Mouse (Mus musculus) right cerebral cortex, postnatal 10 days (tissue): ENCODE results near the gene Magi1.

ENCODE experiments used
- DNase-seq, 2 experiments: peaks; one replicate each; pipeline ENCODE4 v3.0.0; 2021; ENCODE audit warnings: low spot score in 2 of 2

Magi1 gene

DNA sequence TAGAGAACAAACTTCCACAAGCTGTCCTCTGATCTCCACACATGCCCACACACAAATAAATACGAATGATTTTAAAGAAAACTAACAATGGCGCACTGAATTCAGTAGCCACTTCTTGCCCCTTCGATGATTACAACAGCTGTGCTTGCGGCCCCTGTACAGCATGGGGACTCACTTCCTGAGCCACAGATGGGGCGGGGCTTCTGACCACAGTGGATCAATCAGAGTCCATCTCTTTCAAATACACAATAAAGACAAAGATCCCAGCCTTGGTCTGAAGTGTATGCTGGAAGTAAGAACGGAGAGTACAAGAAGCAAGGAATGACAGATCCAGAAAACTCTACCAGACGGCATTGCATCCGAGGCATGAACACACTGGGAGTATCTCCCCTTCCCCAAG lies 120.8 kb downstream of the Magi1 start:
- DNase-seq = no peak

DNA sequence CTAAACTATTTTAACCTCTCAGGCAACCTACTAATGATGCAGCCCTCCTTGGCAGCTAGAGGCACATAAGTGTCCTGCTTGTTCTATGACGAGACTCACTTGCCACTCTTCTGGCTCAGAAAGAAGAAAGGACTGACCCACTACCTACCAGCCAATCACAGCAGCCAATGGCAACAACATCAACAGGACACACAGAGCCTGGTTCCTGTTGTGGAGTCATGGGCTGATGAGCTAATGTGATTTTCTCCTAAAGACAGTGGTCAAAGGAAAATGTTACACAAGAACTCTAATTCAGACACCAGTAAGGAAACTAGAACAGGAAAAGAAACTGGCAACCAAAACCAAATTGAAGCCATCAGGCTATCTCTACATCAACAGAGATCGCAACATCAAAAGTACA lies 124.5 kb downstream of the Magi1 start:
- no peak for DNase-seq

DNA sequence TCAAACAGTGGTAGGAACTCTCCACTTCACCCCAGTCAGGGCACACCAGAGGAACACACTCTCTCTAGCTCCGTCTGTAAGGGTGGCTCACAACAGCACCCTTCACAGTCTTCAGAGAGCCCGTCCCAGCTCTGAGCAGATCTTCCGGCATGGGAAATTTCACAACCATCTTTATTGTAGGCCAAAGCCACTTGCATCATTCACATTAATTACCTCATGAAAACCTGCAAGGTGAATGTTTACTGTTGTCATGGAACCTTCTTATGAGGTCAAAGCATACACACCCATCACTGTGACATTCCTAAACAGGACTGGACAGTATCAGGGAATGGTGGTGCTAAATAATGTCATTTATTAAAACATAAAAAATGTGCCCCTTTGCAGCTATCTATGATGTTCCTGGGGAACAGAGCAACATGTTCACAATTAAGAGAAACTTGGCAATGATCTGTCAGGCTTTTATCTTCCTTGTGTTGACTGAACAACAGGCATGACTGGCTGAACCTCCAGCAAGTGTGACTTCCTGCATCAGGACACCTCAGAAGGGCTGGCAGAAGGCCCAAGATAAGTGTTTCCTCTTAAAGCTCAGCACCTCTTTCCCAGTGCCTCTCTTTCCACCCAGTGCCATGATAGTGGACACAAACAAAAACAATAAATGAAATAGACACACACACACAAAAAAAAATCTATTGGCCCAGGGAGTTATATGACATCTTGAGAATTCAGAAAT lies 125.4 kb downstream of the Magi1 start:
- no peak for DNase-seq

DNA sequence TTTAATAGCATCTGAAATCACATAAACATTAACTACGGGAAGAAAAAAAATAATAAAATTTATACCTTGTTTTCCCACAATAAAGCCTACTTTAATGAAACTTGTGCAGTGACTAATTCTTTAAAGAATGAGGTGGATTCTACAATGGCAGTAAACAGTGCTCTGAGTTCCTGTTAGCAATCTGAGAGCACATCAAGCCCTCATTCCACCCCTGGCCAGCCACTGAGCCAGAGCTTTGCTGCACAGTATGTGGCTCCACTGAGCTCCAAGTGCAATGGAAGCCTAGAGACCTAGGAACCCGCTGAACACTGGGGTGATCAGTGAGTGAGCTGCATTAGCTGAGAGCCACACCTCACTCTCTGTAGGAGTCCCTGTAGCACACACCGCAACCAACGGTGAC lies 127.7 kb downstream of the Magi1 start:
- no peak for DNase-seq

DNA sequence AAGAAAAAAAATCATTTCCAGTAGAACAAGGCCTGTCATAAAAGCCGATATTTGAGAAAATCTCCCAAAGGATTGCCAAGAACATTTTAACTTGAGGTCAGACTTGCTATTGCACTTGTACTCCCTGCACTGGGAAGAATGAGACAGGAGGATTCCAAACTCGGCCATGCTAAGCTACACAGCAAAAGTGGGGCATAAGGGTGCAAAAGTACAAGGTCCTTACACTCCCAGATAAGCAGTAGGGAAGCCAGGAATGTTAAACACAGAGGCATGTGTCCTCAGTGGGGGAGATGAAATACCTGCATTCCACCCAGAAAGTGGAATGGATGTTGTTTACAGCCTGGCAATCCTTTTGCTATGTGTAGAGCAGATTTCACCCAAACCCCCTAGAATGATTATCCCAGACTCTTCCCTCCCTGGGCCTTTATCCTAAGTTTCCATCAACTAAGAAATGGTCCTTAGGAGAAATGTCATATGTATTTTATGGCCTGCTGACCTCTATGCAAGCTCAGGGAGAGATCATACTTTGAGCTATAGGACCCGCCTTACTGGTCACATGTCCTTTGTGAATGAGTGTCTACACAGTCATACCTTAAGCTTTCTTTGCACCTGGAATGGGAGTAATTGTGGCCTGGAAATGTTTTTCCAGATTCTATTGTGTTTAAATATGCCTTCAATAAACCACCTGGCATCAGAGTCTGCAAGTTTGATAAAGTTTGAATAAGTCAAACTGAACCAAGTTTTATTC lies 128.7 kb downstream of the Magi1 start:
- DNase-seq = no peak

DNA sequence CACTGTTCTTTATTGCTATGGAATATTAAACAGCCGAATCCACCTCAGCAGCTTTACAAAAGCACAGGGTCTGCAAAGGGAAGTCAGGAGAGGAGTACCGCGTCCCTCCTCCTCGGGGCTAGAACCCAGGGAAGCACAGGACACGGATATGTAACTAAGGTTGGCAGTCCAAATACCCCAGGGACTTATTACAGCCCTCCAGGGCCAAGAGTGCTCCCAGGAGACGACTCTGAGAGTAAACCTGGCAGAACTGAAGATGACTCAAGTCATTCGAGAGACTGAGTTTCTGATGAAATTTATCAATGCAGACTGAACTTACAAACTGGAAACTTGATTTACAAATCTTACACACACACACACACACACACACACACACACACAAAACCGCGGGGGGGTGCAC lies 130.8 kb downstream of the Magi1 start:
- no peak for DNase-seq

DNA sequence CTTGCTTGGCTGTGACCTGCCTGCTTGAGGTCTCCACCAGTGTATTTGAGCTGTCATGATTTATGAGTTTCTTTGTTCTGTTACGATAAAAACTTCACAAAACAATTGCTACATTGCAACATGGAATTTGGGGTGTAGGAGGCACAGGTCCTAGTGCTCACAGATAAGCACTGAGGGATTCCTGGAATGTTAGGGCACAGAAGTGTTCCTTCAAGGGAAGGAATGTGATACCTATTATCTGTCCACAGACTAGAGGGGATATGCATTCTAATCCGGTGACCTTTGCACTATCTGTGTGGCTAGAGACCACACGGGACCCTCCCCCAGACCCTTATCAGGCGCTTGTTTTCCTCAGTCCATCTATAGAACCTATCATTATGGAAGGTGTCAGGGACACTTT lies 132.8 kb downstream of the Magi1 start:
- no peak for DNase-seq

DNA sequence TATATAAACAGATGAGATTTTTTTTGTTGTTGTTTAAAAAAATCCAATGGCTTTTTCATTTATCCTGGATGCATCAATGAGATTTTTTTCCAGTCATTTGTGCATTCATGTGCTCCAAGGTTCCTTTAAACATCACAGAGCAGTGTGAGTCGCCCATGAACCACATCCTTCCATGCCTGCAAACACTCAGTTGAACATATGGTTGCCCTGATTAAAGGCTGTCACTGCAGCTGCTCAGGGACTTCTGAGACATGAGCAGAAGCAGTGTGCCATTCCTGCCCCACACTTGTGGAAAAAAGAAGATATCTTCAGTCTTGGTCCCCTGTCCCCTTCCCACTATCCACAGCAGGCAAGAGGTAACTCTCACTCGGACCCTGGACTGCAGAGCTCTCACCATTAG lies 133.9 kb downstream of the Magi1 start:
- DNase-seq = peak in 1 of 2 experiments; percentile 50

DNA sequence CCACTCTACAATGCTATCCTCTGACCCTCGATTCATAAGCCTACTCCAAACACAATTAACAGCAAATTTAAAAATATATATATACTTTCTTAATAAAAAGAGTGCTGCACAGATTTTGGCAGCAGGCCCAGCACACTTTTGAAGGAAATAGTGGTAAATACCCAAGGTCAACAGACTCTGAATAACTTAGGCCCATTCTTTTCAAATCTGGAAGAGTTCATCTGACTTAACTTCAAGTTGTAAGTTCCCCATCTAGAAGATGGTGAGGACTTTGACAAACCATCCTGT lies 137.6 kb downstream of the Magi1 start:
- DNase-seq = no peak

DNA sequence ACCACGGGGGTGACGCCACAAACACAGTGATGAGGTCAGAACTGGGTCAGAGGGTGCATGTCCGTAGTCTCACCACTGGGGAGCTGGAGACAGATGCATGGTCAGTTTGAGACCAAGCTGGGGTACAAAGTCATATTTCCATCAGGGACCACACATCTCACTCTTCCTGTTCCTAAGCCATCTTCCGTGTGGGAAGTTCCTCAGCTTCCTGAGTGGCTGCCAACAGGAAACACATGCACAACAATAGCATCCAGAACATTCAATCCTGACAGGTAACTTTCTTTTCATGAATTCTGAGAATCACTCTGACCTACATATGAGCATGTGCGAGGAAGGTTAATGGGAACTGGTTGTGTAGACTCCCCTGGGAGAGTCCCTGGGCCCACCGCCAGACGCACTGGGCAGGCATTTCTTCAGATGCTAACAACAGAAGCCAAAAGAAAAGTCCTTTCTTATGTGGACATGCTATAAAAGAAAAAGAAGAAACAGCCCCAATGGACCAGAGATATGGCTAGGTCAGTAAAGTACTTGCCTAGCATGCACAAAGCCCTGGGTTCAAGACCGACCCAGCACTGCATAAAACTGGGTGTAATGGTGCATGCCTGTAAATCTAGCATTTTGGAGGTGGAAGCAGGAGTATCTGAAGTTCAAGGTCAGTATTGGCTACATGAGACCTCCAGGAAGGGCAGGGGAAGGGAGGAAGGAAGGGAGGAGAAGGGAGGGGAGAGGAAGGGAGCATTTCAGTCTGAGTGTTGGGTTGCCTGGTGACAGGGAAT lies 138.1 kb downstream of the Magi1 start:
- DNase-seq = no peak

DNA sequence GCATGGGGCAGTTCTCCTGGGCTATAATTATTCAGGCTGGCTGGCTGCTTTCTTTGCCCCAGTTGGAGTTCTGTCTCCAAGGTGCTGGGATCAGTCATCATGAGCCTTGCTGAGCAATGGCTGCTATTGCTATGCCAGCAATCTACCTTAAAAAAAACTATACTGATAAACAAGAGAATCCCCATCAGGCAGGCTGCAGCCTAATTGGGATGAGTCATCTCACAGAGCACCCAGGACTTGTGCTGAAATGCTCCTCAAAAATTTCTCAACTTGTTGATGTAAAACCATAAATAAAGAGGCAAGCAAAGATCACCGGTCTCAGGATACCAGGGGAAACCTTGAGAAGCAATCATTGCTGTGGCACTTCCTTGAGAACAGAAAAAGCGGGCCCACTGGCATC lies 141.2 kb downstream of the Magi1 start:
- DNase-seq = no peak

DNA sequence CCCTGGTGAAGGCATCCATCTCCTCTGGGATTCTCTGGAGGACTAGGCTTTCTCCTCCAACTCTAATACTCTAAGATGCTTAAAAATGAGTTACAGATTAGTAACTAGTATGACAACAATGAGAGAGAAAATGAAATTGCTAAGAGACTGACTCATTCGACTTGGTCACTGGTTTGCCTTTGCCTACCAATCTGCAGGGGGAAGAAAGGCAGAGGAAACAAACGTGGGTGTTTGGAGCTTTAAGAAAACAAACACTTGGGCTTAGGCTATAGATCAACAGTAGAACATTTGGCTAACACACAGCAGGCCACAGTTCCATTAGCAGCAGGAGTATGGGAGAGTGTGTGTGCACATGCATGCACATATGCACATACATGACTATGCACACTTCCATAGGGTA lies 142.2 kb downstream of the Magi1 start:
- no peak for DNase-seq

DNA sequence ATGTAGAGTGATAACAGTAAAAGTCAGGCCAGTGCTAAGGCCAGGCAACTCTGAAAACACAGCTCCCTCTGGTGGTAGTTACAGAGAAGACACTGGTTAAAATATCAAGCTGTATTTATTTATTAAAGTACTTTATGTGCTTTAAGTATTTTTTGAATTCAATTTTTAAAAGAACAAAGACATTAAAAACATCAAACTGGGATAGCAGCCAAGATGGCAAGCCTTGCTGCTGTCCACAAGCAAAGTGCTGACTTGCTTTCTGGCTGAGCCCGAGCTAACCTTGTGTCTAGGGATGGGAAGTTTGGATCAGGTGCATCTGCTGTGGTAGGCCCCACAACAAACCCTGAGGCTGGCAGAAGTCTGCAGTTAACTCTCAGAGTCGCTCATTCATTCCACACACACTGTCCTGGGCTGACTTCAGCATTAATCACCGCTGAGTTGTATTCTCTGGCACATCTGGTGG lies 143.7 kb downstream of the Magi1 start:
- DNase-seq = no peak

DNA sequence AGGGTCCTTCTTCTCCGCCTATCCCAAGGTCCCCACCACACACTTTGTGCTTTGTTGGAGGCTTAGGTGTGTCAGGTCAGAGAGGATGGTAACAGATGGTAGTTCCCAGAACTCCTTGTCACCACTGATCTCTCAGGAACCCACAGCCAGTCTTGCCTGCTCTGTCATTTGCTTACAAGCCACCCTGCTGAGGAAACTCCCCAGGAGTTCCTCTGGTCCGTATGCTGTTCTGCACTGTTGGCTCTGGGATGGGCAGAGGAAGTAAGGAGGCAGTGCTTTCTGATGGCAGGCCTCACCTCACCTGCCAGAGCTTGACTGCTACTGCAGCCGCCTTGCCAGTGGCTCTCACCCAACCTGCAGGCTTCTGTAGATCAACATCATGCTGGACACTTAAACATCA lies 147.0 kb downstream of the Magi1 start:
- DNase-seq = no peak

DNA sequence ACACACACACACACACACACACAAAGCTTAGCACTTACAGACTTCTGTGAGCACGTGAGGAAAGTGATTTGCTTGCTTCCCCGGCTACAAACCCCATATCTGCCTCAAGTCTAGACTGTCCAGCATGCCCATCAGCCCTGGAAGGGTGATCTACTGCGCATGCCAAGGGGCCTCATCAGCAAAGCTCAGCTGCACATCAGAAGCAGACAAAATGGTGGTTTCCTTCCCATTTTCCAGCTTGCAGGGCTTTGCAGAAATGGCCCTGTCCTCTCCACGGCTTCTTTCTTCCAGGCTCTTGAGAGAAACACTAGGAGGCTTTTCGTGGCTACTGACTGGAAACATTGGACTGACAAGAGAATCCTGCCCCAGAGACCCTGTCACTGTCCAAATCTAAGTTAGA lies 149.6 kb downstream of the Magi1 start:
- no peak for DNase-seq

DNA sequence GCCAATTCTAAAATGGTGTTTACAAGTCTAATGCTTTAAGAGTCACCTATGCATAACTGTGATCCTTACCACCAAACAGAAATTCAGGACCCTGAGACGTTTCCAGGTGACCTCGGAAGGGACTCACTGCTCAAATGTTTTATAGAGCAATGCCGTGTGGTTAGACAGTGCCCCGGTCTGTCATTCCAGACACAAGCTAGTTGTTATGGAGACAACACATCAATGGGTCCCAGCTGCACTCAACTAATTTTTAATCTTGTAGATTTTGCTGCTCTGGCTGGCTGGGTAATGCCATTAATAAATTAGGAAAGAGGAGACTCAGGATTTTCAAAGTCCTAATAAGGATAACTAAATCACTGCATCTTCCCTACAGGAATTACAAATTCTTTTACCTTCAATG lies 151.7 kb downstream of the Magi1 start:
- DNase-seq = no peak

DNA sequence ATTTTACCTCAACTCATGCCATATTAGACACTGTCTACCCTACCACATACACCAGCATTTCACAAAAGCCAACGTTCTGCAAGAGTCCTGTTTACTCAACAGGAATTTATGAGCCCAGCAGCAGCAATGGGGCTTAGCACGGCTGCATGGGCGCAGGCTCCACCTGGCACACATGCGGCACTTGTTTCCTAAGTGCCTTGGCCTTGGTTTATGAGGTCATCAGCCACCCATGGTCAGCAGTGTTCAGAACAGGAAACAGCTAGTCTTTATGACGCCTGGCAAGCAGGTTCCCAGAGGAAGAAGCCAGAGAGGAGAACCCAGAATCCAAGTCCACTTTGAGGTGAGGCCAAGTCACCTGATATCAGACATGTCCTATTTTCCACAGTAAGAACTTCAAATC lies 153.3 kb downstream of the Magi1 start:
- DNase-seq = no peak

DNA sequence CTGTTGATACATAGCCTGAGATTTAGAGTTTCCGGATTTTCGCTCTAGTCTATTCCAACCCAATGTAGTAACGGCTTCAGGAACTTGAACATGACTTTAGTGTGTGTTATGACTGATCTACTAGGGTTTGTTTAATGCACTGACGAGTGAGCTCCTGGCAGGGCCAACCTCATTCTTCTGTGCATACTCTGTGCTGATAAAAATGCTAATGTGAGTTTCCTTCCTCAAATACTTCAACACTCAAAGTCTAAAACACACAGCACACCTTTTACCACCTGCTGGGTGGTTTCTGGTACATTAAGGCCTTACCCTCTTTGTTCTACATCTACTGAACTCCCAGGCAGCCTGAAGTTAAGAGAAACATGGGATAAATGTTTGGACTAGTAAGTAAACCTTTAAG lies 157.0 kb downstream of the Magi1 start:
- no peak for DNase-seq

DNA sequence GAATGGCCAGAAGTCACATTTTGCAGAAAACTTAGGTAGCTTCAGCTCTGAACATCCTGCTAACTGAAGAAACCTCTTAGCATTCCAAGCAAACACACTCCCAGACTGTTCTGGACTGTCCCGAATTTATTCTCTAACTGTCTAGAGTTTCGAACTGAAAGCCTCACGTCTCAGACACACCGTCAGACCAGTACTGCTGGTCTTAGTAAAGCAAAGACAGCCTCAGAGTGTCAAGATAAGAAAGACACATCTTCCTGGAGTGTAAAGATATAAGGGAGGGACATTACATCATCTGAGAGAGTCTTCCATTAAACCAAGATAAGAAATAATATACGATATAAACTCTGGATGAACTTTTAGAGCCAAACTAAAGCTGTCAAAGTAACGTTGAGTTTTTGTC lies 158.6 kb downstream of the Magi1 start:
- DNase-seq = no peak

DNA sequence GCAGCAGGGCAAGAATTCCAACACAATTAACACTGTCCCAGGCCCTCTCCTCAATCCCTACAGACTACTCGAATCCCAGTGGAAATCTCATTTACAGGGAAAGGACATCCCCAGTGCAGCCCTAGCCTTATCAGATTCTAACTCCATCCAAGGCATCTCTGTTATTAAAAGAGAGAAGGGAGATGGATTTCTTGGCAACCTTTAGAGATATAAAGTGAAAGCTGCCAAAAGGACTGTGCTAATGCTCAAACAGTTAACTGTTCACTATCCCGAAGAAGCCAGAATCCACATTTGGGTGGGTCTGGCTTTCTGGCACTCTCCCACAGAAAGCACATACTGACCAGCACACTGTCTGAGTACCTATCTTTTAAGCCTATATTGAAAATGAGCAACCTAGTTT lies 159.4 kb downstream of the Magi1 start:
- no peak for DNase-seq

DNA sequence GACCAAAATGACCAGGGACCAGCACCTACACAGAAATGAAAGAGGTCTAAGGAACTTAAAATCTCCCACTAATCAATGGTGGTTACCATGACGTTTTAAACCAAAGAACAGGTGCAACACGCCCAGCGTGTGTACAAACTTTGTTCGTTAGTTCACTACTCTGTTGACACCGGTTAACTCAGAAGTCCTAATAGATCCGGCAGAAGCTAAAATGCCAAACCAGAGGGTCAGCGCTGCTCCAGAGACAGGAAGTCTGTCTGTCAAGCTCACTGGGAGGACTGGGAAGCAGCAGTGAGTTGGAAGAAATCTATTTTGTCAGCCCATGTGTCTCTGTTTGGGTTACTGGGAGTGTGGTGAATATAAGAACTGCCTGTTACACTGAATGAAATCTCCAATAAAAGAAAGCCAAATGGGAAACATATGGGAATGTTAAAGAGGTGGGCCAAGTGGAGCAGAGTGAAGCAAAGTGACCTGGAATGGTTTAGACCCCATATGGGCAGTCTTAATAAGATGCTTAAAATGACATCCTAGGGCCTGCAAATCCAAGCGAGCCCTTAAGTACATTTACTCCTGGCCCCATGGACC lies 161.1 kb downstream of the Magi1 start:
- DNase-seq = no peak

DNA sequence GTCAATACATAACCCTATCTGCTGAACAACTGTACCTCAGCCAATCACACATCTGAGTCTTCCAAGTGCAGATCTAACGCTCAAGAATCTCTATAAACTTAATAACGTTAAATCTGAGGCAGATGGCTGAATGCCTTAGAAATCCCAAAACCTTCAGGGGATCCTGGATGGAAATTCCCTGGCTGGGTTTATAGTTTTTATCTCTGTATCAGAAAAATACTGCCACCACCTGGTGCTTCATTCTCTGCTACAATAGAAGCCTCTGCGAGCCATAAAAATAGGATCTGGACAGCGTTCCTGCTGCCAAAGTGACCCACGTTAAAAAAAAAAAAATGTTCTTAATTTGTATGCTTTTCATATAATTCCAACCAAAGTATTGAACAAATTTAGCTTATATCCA lies 162.2 kb downstream of the Magi1 start:
- no peak for DNase-seq
